Mouse (Mus musculus) lung, adult 2 months (tissue): Measurements from ENCODE around the gene Ankle2. TPM values are rescaled to one million over a fixed set of nuclear protein-coding genes. Genes with fewer than 3 reads are reported as not detected.

Experiments
- DNase-seq: peaks from one replicate; pipeline ENCODE4 v3.0.0; 2022
- H3K4me1 ChIP-seq: fragments of 200-500 bp; 2 replicates; pipeline ENCODE4 v1.6.1; 2011; ENCODE audit warnings: low read length; ENCODE audit not compliant: control insufficient read depth, insufficient read depth
- H3K4me3 ChIP-seq: fragments of 200-500 bp; replicated peaks from 2 replicates; pipeline ENCODE3; 2011; ENCODE audit warnings: low read depth, mild to moderate bottlenecking, control low read depth, low read length; ENCODE audit errors: extremely low read depth
- CTCF ChIP-seq: fragments of 200-500 bp; IDR thresholded peaks from 2 replicates; pipeline ENCODE4 v1.5.1; 2011; ENCODE audit warnings: mild to moderate bottlenecking, low read length, control low read depth; ENCODE audit not compliant: insufficient read depth
- POLR2A ChIP-seq: fragments of 200-500 bp; IDR thresholded peaks from 2 replicates; pipeline ENCODE4 v1.6.1; 2011; ENCODE audit warnings: low read depth, mild to moderate bottlenecking, control low read depth, low read length, borderline replicate concordance; ENCODE audit errors: extremely low read depth
- WGBS: fragments of 180-500 bp; shearing (Covaris S2); methylation state at CpG from one replicate; pipeline ENCODE4 v1.1.7; 2018; 5-methylcytosine and 5-hydroxymethylcytosine counted together
- polyA plus RNA-seq: library from polyadenylated mRNA; depleted of rRNA; stranded (reverse); fragments of >200 nt; gene quantifications from 2 replicates; pipeline ENCODE4 v1.2.3, GENCODE M21; 2012

Gene Ankle2
- polyA plus RNA-seq, 1 experiment, result 10.2 TPM

DNA sequence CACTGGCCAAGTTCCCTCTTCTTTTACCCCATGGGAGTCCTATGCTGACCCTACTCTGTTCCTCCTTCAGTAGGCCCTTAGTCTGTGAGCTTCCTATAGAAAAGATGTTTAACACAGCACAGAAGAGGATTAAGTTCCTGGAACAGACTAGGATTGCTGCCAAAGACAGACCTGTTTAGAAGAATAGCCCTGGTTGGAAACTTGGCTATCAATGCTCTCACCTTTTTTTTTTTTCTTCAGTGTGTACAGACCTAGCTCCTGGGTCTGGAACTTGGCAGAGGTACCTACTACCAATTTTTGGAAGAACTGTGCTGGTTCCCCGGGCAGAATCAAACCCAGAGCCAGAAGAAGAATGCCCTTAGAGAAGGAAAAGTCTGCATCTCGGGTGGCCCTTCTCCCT lies 45.6 kb downstream of the Ankle2 start:
- no peak for DNase-seq
- Histone ChIP-seq H3K4me3 (no peak overlapping the region), H3K4me1 (no peaks in the 10 kb centered on the region; the same call in 1 of the 2 replicates)
- TF ChIP-seq POLR2A (no peak), CTCF (no peak)
- WGBS, result 68% methylated on average over 2 of the region's 2 CpGs

DNA sequence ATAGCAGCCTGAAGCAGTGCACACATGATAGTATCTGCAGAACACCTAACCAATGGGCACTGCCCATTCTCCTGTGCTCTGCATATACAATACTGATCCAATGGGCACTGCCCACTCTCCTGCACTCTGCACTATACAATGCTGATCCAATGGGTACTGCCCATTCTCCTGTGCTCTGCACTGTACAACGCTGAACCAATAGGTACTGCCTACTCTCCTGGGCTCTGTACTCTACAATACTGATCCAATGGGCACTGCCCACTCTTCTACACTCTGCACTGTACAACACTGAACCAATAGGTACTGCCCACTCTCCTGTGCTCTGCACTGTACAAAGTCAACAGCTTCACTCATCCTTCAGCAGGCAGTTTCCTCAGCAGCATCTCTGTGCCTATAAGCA lies 46.1 kb downstream of the Ankle2 start:
- 78% methylated on average over 1 of the region's 1 CpGs for WGBS
- Histone ChIP-seq H3K4me1 (no peaks in the 10 kb centered on the region; the same call in 1 of the 2 replicates), H3K4me3 (no peak overlapping the region)
- TF ChIP-seq POLR2A (no peak), CTCF (no peak)
- DNase-seq, result no peak

DNA sequence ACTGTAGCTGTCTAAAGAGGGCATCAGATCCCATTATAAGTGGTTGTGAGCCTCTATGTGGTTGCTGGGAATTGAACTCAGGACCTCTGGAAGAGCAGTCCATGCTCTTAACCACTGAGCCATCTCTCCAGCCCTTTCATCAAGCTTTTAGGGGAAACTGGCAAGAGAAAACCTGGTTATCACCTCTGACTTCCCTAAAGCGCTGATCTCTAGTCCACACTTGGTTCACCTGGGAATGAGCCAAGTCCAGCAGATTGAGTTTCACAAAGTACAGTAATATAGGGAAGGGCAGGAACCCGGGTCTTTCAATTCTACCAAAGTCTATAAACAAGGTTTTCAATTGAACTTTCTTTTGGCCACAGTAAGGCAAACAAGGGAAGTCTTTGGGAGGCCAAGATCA lies 51.2 kb downstream of the Ankle2 start:
- H3K4me1 ChIP-seq, result peaks cover 4% of the 10 kb centered on the region; the same call in 1 of the 2 replicates
- H3K4me3 ChIP-seq, result no peak overlapping the region
- WGBS, result 62% methylated on average over 2 of the region's 2 CpGs
- DNase-seq, result no peak
- no peak for TF ChIP-seq POLR2A
- TF ChIP-seq CTCF, result no peak

DNA sequence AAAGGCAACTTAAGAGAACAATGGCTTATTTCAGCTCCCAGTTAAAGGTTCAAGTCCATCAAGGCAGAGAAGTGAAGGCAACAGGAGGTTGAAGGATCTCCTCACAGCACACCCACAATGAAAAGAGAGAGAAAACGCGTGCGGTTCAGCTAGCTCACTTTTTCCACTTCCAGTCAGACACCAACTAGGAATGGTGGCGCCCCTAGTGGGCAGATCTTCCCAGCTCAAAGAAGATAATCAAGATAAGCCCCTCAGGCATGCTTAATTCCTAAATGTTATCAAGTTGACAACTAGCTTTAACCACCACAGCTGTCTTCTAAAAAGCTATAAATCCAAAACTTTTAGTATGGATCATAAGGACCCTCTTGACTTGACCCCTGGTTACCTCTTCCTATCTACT lies 53.7 kb downstream of the Ankle2 start:
- TF ChIP-seq CTCF (peak; percentile 63), POLR2A (no peak)
- peaks cover 4% of the 10 kb centered on the region; the same call in 1 of the 2 replicates for H3K4me1 ChIP-seq
- 6% methylated on average over 4 of the region's 4 CpGs for WGBS
- peak; percentile 62 for DNase-seq
- H3K4me3 ChIP-seq, result no peak overlapping the region

- TF ChIP-seq POLR2A (no peak), CTCF (no peak)
- Histone ChIP-seq H3K4me1 (peaks cover 4% of the 10 kb centered on the region; the same call in 1 of the 2 replicates), H3K4me3 (peak overlapping the region; percentile 78)
- 3% methylated on average over 15 of the region's 15 CpGs for WGBS
- DNase-seq, result peak; percentile 12
Measured at GRCm38 (mm10) chr5:110285156-110285555, 54.4 kb downstream of the Ankle2 start.

DNA sequence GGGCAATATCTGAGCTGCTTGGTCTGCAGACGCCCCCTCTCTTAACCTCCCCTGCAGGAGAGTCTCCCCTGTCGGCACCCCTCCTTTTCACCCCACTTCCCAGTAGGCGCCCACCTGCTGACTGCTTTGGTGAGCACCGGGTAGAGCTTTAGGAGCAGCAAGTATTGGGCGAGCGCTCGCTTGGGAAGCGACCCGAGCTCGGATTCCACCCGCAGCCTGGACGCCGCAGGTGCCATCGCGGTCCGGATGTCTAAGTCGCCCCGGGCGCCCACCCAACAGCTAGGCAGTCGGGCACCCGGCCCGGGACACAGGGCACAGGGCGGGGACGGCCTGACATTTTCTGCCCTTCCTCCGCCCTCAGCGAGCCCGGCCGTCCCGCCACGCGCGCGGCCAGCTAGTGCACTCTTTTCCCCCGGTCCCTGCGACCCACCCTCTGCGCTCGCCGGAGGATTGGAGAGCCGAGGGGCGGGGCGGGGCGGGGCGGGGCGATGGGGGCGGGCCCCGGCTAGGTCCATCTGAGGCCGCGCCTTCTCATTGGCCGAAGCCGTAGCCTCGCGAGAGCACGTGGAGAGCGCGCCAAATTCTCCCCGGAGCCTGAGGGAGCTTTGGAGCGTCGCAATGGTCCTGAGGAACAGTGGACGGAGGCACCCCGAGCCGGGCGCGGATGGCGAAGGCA lies 55.1 kb downstream of the Ankle2 start, which contains the start of the genes Pxmp2 and Pole:
Pxmp2 (minus strand) TSS at position 417 of the 676 bp plus-strand sequence.
Pole (plus strand) TSS at position 537 of the 676 bp plus-strand sequence.
- H3K4me1 ChIP-seq, result peaks cover 4% of the 10 kb centered on the region; the same call in 1 of the 2 replicates
- TF ChIP-seq CTCF, result no peak
- TF ChIP-seq POLR2A, result peak; percentile 59; the same call in 1 of the 2 replicates
- peak; percentile 91 for DNase-seq
- peak within 1 kb of the TSS; percentile 78 for H3K4me3 ChIP-seq
- WGBS, result under 1% methylated on average over 64 of the region's 64 CpGs

- TF ChIP-seq POLR2A (no peak), CTCF (no peak)
Measured at GRCm38 (mm10) chr5:110286446-110287083, 55.8 kb downstream of the Ankle2 start.

DNA sequence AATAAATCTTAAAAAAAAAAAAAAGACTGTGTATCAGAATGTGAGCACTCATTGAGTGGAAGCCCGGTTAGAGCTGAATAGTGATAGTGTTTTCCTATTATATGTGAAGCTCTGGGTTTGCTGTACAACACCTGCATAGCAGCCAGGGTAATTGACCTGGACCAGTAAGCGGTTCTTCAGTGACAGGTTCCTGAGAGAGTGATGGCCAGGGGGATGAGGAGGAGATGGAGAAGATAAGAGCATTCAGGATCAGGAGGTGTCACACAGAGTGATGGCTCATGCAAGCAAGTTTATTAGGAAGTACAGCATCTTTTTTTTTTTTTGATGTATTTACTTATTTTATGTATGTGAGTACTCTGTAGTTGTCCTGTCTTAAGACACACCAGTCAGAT lies 56.3 kb downstream of the Ankle2 start:
- no peak overlapping the region for H3K4me3 ChIP-seq
- peaks cover 4% of the 10 kb centered on the region; the same call in 1 of the 2 replicates for H3K4me1 ChIP-seq
- TF ChIP-seq POLR2A (no peak), CTCF (no peak)
- 41% methylated on average over 2 of the region's 2 CpGs for WGBS
- DNase-seq, result no peak

More at GRCm38 (mm10) chr5:110286446-110287083, 55.8 kb downstream of the Ankle2 start:
- no peak for DNase-seq
- under 1% methylated on average over 31 of the region's 31 CpGs for WGBS
- Histone ChIP-seq H3K4me1 (peaks cover 4% of the 10 kb centered on the region; the same call in 1 of the 2 replicates), H3K4me3 (peak overlapping the region; percentile 63)

DNA sequence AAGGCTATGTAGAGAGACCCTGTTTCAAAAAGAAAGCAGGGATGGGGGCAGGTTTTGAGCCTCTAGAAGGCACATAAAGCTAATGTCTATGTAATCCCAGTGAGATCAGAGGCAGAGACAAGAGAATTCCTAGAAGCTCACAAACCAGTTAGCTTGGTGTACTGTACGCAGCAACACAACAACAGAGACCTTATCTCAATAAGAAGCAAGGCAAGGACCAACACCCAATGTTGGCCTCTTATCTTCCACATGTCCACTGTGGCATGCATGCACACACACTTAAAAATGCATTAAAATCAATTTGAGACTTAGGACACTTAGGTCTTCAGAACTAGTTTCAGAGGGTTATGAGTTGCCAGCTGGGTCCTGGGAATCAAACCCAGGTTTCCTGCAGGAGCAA lies 60.8 kb downstream of the Ankle2 start:
- no peak for DNase-seq
- Histone ChIP-seq H3K4me3 (no peak overlapping the region), H3K4me1 (no peaks in the 10 kb centered on the region)
- 92% methylated on average over 1 of the region's 1 CpGs for WGBS
- TF ChIP-seq POLR2A (no peak), CTCF (no peak)
